Mouse (Mus musculus) ES-Bruce4 (cell line): ENCODE results near the gene Olfr115.

Source experiments
- CTCF ChIP-seq: IDR thresholded peaks from one replicate; pipeline ENCODE4 v1.8.1; 2011; ENCODE audit warnings: low read depth, low read length
- POLR2A ChIP-seq: IDR thresholded peaks from one replicate; pipeline ENCODE4 v1.8.1; 2011; ENCODE audit warnings: low read length; ENCODE audit not compliant: insufficient read depth

DNA sequence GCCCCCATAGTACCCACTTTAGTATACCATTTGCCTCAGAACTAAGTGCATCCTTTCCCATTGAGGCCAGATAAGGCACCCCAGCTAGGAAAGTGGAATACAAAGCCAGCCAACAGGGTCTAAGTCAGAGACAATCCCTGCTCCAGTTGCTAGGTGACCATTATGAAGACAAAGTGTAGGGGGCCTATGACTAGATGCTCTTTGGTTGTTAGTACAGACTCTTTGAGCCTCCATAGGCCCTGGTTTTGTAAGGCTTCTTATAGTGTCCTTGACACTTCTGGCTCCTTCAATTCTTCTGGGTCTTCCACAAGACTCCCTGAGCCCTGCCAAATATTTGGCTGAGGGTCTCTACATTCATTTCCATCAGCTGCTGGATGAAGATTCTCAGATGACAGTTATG, 57.6 kb downstream of the Olfr115 start, which contains the start of gene Olfr112:
- TF ChIP-seq POLR2A: no peak
- TF ChIP-seq CTCF: no peak
